Mouse (Mus musculus) stomach, embryonic 14.5 days (tissue): ENCODE measurements around the gene Lrrc29. TPM values are rescaled to one million over a fixed set of nuclear protein-coding genes. Genes with fewer than 3 reads are reported as not detected.
A peak's percentile ranks its signal among the peaks of the same experiment; 100 is the strongest.

Experiments
- ATAC-seq: fragments of 200-750 bp; cut with Nextera tagmentation; 2 replicates; pipeline ENCODE4 v1.8.0; 2017; ENCODE audit warnings: low read depth, moderate TSS enrichment; ENCODE audit not compliant: insufficient number of reproducible peaks, insufficient read depth, low FRiP score
- H3K27ac ChIP-seq: fragments of 300-500 bp; sonication (generic); 2 replicates; pipeline ENCODE4 v1.5.1; 2014; ENCODE audit warnings: mild to moderate bottlenecking, low read length, moderate library complexity, mixed read lengths
- H3K27me3 ChIP-seq: fragments of 300-500 bp; sonication (generic); 2 replicates; pipeline ENCODE4 v1.6.1; 2014; ENCODE audit warnings: low read length, control low read depth, mixed read lengths; ENCODE audit not compliant: control insufficient read depth, insufficient read depth
- H3K36me3 ChIP-seq: fragments of 300-500 bp; sonication (generic); 2 replicates; pipeline ENCODE4 v1.6.1; 2014; ENCODE audit warnings: mild to moderate bottlenecking, control low read depth, low read length, moderate library complexity, mixed read lengths; ENCODE audit not compliant: control insufficient read depth, insufficient read depth
- H3K4me1 ChIP-seq: fragments of 300-500 bp; sonication (generic); 2 replicates; pipeline ENCODE4 v1.6.1; 2014; ENCODE audit warnings: low read length, control low read depth, mixed read lengths; ENCODE audit not compliant: control insufficient read depth, insufficient read depth
- H3K4me2 ChIP-seq: fragments of 300-500 bp; sonication (generic); replicated peaks from 2 replicates; pipeline ENCODE4 v1.6.1; 2014; ENCODE audit warnings: low read depth, low read length, control low read depth
- H3K4me3 ChIP-seq: fragments of 300-500 bp; sonication (generic); 2 replicates; pipeline ENCODE4 v1.5.1; 2014; ENCODE audit warnings: low read depth, low read length, control low read depth
- H3K9ac ChIP-seq: fragments of 300-500 bp; sonication (generic); replicated peaks from 2 replicates; pipeline ENCODE4 v1.6.1; 2014; ENCODE audit warnings: low read depth, mild to moderate bottlenecking, control low read depth, low read length, moderate library complexity, mixed read lengths
- H3K9me3 ChIP-seq: fragments of 300-500 bp; sonication (generic); 2 replicates; pipeline ENCODE4 v1.6.1; 2016; ENCODE audit warnings: low read depth, low read length, control low read depth; ENCODE audit not compliant: control insufficient read depth
- WGBS: fragments of 180-500 bp; shearing (Covaris S2); extraction: QIAGEN DNeasy Blood & Tissue Kit; methylation state at CpG from one replicate; pipeline ENCODE4 v1.1.7; 2014; 5-methylcytosine and 5-hydroxymethylcytosine counted together
- polyA plus RNA-seq: library from polyadenylated mRNA; unstranded; fragments of >200 nt; fragmentation: Nextera tagmentation; extraction: Ambion mirVana; gene quantifications from 2 replicates; pipeline ENCODE4 v1.2.1, GENCODE M21; 2014

The Lrrc29 gene
- polyA plus RNA-seq, 1 experiment from 2014 or later, result 2.6 TPM

DNA sequence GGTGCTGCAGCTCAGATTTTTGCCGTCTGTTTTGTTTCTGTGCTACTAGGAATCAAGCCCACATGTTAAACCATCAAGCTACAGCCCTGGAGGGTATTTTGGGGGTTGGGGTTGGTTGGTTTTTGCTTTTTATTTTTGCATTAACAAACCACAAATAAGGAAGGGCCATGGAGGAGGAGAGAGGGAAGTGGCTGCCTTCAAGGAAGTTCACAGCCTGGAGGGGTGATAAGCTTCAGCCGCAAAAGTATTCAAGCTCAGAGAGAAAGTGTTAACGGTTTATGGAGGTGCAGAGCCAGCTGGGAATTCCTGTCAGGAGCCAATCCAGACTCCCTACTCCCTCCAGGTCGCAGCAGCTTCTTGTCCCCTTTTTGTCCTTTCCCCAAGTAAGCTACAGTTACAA, 12.9 kb upstream of the Lrrc29 start:
- H3K36me3 ChIP-seq, result peaks cover 39% of the 10 kb centered on the region
- 35% methylated on average over 4 of the region's 4 CpGs for WGBS
- H3K4me2 ChIP-seq, result no peak overlapping the region
- peaks cover 14% of the 10 kb centered on the region; the same call in 1 of the 2 replicates for H3K4me1 ChIP-seq
- no peaks in the 10 kb centered on the region for H3K27me3 ChIP-seq
- H3K27ac ChIP-seq, result peak overlapping the region; percentile 21; the same call in 1 of the 2 replicates
- no peak for ATAC-seq
- no peaks in the 10 kb centered on the region for H3K9me3 ChIP-seq
- H3K4me3 ChIP-seq, result no peak overlapping the region
- H3K9ac ChIP-seq, result no peak overlapping the region

DNA sequence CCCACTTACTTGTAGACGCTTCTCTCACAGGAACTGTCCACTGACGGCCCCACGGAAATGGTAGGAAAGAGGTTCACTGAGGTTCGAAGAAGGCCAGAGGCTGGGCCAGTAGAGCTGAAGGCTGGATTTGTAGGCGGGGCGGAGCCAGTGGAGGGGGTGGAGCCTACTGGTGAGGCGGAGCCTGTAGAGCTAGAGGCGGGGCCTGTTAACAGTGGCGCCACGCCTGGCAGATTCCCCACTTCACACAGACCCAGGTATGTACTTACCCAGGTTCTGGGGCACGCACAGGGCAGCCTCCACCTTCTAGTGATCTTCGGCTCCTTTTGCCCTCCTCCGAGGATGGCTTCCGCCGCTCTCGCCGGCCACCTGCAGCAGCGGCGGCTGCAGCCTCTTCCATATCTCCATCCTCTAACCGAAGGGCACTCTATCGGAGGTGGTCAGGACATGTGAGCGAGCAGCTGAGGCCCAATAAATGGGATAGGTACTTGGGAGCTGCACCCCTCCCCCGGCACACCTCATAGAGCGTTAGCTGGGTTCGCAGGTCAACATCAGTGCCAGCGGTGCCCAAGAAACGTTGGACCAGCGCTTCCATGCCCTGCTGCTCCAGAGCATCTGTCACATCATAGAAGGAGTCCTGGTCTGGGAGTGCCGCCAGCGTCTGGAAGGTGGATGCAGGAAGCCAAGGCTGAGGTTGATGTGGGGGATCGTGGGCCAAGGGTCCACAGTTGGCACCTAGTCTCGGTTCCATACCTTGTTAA, 10.5 kb upstream of the Lrrc29 start:
- no peaks in the 10 kb centered on the region for H3K9me3 ChIP-seq
- no peak overlapping the region for H3K27ac ChIP-seq
- no peak overlapping the region for H3K4me3 ChIP-seq
- H3K4me1 ChIP-seq, result peaks cover 3% of the 10 kb centered on the region; the same call in 1 of the 2 replicates
- 68% methylated on average over 32 of the region's 32 CpGs for WGBS
- ATAC-seq, result no peak
- H3K36me3 ChIP-seq, result peaks cover 57% of the 10 kb centered on the region
- no peaks in the 10 kb centered on the region for H3K27me3 ChIP-seq
- no peak overlapping the region for H3K9ac ChIP-seq
- no peak overlapping the region for H3K4me2 ChIP-seq

DNA sequence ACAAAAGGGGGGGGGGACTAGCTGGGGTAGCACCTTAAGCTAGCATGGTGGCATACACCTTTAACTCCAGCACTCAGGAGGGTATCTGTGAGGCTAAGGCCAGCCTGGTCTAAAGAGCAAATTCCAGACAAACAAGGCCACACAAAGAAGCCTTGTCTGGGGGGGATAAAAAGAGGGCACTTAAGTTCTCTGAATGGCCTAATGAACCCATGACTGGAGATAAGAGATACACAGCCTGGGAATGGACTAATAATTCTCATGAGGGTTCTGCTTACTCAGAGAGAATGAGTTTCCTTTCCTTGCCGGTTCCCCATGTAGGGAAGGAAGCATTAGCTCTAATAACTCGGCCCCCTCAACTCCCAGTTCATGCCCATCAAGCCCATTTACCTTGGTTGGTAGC, 6.4 kb upstream of the Lrrc29 start:
- H3K36me3 ChIP-seq, result peaks cover 85% of the 10 kb centered on the region
- H3K4me1 ChIP-seq, result peaks cover under 1% of the 10 kb centered on the region; the same call in 1 of the 2 replicates
- no peak overlapping the region for H3K9ac ChIP-seq
- H3K9me3 ChIP-seq, result no peaks in the 10 kb centered on the region
- H3K4me3 ChIP-seq, result no peak overlapping the region
- 76% methylated on average over 2 of the region's 2 CpGs for WGBS
- no peaks in the 10 kb centered on the region for H3K27me3 ChIP-seq
- no peak overlapping the region for H3K27ac ChIP-seq
- H3K4me2 ChIP-seq, result no peak overlapping the region
- no peak for ATAC-seq

DNA sequence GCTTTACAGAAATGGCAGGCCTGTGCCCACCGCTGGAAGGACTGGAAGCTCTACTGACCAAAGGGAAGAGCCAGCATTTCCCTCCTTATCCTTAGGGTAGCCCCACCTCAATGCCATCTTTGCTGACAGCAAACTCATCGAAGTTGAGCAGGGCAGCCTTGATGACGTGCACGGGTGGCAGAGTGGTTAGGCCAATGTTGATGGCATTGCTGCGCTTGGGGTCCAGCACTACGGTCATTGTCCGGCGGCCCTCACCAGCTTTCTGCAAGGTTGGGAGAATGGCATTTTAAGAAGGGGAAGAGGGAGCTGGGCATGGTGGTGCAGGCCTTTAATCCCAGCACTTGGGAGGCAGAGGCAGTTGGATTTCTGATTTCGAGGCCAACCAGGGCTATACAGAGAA, 5.9 kb upstream of the Lrrc29 start:
- Histone ChIP-seq H3K9ac (no peak overlapping the region), H3K36me3 (peaks cover 80% of the 10 kb centered on the region), H3K9me3 (no peaks in the 10 kb centered on the region), H3K27me3 (no peaks in the 10 kb centered on the region), H3K4me2 (no peak overlapping the region), H3K4me3 (no peak overlapping the region), H3K27ac (no peak overlapping the region), H3K4me1 (peaks cover 6% of the 10 kb centered on the region; the same call in 1 of the 2 replicates)
- no peak for ATAC-seq
- 93% methylated on average over 9 of the region's 9 CpGs for WGBS

DNA sequence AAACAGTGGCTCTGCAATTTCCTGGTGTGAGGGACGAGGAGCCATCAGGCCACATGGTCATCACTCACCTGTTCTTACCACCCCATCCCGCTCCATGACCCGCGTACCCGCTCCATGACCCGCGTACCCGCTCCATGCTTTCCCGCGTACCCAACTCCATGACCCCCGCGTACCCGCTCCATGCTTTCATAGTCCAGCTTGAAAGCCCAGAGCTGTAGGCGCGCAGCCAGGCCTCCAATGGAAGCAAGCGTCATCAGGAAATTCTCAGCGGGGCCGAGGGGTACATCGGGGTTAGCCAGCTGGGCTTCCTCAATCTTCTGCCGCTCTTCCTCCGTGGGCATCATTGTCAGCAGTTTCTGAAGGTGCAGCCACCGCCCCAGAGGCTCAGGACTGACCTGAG, 5.4 kb upstream of the Lrrc29 start:
- H3K9me3 ChIP-seq, result no peaks in the 10 kb centered on the region
- ATAC-seq, result no peak
- no peak overlapping the region for H3K4me2 ChIP-seq
- 93% methylated on average over 22 of the region's 22 CpGs for WGBS
- H3K4me3 ChIP-seq, result no peak overlapping the region
- H3K36me3 ChIP-seq, result peaks cover 76% of the 10 kb centered on the region
- H3K4me1 ChIP-seq, result peaks cover 9% of the 10 kb centered on the region; the same call in 1 of the 2 replicates
- no peaks in the 10 kb centered on the region for H3K27me3 ChIP-seq
- H3K27ac ChIP-seq, result no peak overlapping the region
- H3K9ac ChIP-seq, result no peak overlapping the region

DNA sequence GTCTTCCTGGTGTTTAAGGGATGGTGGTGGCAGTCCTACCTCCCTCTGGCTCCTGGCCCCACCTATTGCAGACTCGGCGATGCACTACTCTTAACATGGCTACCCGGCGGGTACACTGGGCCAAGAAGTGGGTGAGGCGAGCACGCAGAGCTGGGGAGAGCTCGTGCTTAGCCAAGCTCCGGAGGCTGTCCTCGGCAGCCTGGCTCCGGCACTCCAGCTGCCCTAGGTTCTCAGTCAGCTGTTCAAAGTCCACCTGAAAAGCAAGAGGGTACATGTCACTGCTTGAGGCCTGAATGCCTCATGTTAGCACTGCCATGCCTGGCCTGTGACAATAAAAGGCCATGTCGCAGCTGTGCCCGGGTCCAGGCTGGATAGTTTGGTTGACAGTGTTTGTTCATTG, 4.2 kb upstream of the Lrrc29 start:
- H3K9ac ChIP-seq, result no peak overlapping the region
- no peak overlapping the region for H3K4me3 ChIP-seq
- ATAC-seq, result no peak
- WGBS, result 91% methylated on average over 12 of the region's 12 CpGs
- no peaks in the 10 kb centered on the region for H3K9me3 ChIP-seq
- H3K27ac ChIP-seq, result no peak overlapping the region
- no peak overlapping the region for H3K4me2 ChIP-seq
- H3K36me3 ChIP-seq, result peaks cover 64% of the 10 kb centered on the region
- peaks cover 10% of the 10 kb centered on the region; the same call in 1 of the 2 replicates for H3K4me1 ChIP-seq
- no peaks in the 10 kb centered on the region for H3K27me3 ChIP-seq

DNA sequence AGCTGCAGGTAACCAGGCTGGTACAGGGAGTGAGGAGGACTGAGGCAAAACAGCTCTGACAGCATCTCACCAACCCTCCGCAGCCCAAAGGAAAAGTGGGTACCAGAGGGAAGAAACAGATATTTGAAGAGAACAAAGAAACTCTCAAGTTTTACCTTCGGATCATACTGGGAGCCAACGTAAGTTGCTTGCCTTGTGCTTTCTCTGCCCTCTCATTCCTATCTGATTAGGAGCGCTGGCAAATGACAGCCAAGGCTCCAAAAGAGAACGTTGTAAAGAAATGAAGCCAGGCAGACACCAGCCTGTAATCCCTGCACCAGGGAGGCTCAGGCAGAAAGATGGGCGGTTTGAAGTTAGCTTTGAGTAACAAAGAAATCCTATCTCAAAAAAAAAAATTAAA, 890 bp upstream of the Lrrc29 start:
- Histone ChIP-seq H3K27me3 (no peaks in the 10 kb centered on the region), H3K4me3 (peak overlapping the region; percentile 56), H3K27ac (peak overlapping the region; percentile 76; the same call in 1 of the 2 replicates), H3K4me1 (peaks cover 14% of the 10 kb centered on the region; the same call in 1 of the 2 replicates), H3K4me2 (peak overlapping the region; percentile 90), H3K9ac (peak overlapping the region; percentile 41), H3K36me3 (peaks cover 46% of the 10 kb centered on the region), H3K9me3 (no peaks in the 10 kb centered on the region)
- no peak for ATAC-seq
- 35% methylated on average over 6 of the region's 6 CpGs for WGBS

DNA sequence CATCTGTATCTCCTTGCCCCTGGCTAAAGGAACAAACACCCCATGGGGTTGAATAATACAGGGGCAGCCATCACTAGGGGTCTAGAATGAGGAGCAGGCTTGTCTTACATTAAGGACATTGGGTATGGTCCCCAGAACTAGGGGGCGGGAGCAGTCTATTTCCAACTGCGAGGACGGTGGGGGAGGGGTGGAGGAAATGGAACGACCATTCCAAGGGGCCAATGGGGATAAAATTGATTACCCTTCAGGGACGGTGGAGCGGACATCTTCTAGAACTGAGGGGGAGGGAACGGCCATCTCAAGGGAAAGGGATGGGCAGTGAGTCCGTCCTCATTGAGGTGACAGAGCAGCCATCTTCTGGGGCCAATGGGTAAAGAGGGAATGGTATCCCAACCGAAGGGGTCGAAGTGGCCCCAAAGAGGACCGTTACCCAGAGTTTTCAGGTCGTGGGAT, 411 bp downstream of the Lrrc29 start:
- peak; percentile 8; the same call in 1 of the 2 replicates for ATAC-seq
- Histone ChIP-seq H3K4me2 (peak overlapping the region; percentile 60), H3K9ac (peak overlapping the region; percentile 57), H3K4me3 (peak overlapping the region; percentile 56), H3K4me1 (peaks cover 14% of the 10 kb centered on the region; the same call in 1 of the 2 replicates), H3K27me3 (no peaks in the 10 kb centered on the region), H3K9me3 (no peaks in the 10 kb centered on the region), H3K36me3 (peaks cover 33% of the 10 kb centered on the region), H3K27ac (peak overlapping the region; percentile 4; the same call in 1 of the 2 replicates)
- WGBS, result 0% methylated on average over 12 of the region's 12 CpGs
